Mouse (Mus musculus): ENCODE measurements around the gene Spata13. TPM values are rescaled to one million over a fixed set of nuclear protein-coding genes. Genes with fewer than 3 reads are reported as not detected.

The Spata13 gene
- total RNA-seq, 2 experiments from 2014 or later, result 23.2 to 31.1 TPM

- DNase-seq (ENCODE audit: low spot score in 2 of 2), result no peak
These were observed 139.7 kb downstream of the Spata13 start for GRCm38 (mm10) chr14:60773476-60773875.

GRCm38 (mm10) chr14:60776521-60776920 is 142.7 kb downstream of the Spata13 start:
- no peak overlapping the region for H3K4me3 ChIP-seq
- TF ChIP-seq CTCF (conservative IDR thresholded peaks at IDR 0.05), result no peak
- no peak for DNase-seq (ENCODE audit: low spot score in 2 of 2)
- no peak overlapping the region for H3K27ac ChIP-seq

More at GRCm38 (mm10) chr14:60773476-60773875, 139.7 kb downstream of the Spata13 start:
- no peak overlapping the region for H3K4me3 ChIP-seq
- peak; percentile 45 for TF ChIP-seq CTCF (conservative IDR thresholded peaks at IDR 0.05)
- H3K27ac ChIP-seq, result no peak overlapping the region

- TF ChIP-seq CTCF (conservative IDR thresholded peaks at IDR 0.05), result no peak
- Histone ChIP-seq H3K4me3 (no peak overlapping the region), H3K27ac (no peak overlapping the region)
- no peak for DNase-seq (ENCODE audit: low spot score in 2 of 2)
These were observed 143.7 kb downstream of the Spata13 start for GRCm38 (mm10) chr14:60777485-60777919.

GRCm38 (mm10) chr14:60779198-60779597 is 145.4 kb downstream of the Spata13 start:
- no peak for TF ChIP-seq CTCF (conservative IDR thresholded peaks at IDR 0.05)
- H3K27ac ChIP-seq, result no peak overlapping the region
- no peak for DNase-seq (ENCODE audit: low spot score in 2 of 2)
- H3K4me3 ChIP-seq, result no peak overlapping the region

- Histone ChIP-seq H3K4me3 (no peak overlapping the region), H3K27ac (no peak overlapping the region)
- no peak for DNase-seq (ENCODE audit: low spot score in 2 of 2)
- TF ChIP-seq CTCF (conservative IDR thresholded peaks at IDR 0.05), result no peak
These were observed 148.4 kb downstream of the Spata13 start for GRCm38 (mm10) chr14:60782121-60782656.

- DNase-seq (ENCODE audit: low spot score in 2 of 2), result no peak
- H3K4me3 ChIP-seq, result no peak overlapping the region
- no peak for TF ChIP-seq CTCF (conservative IDR thresholded peaks at IDR 0.05)
- no peak overlapping the region for H3K27ac ChIP-seq
These were observed 149.4 kb downstream of the Spata13 start for GRCm38 (mm10) chr14:60783196-60783595.

GRCm38 (mm10) chr14:60784427-60785315 is 150.9 kb downstream of the Spata13 start, which contains the start of gene Mipep:
Gene Mipep (plus strand): TSS chr14:60784573.
- H3K4me3 ChIP-seq, result peak within 1 kb of the TSS; percentile 80
- peak; percentile 95 for TF ChIP-seq CTCF (conservative IDR thresholded peaks at IDR 0.05)
- peak; percentile 85 to 89 for DNase-seq (ENCODE audit: low spot score in 2 of 2)
- H3K27ac ChIP-seq, result peak within 1 kb of the TSS; percentile 84

GRCm38 (mm10) chr14:60790103-60790502 is 156.3 kb downstream of the Spata13 start:
- peak; percentile 85 for TF ChIP-seq CTCF (conservative IDR thresholded peaks at IDR 0.05)
- peak in 1 of 2 experiments; percentile 77 for DNase-seq (ENCODE audit: low spot score in 2 of 2)
- Histone ChIP-seq H3K27ac (no peak overlapping the region), H3K4me3 (no peak overlapping the region)

GRCm38 (mm10) chr14:60796600-60797322 is 163.0 kb downstream of the Spata13 start:
- TF ChIP-seq CTCF (conservative IDR thresholded peaks at IDR 0.05), result no peak
- H3K27ac ChIP-seq, result no peak overlapping the region
- peak in 1 of 2 experiments; percentile 33 for DNase-seq (ENCODE audit: low spot score in 2 of 2)
- H3K4me3 ChIP-seq, result no peak overlapping the region

- no peak overlapping the region for H3K4me3 ChIP-seq
- DNase-seq (ENCODE audit: low spot score in 2 of 2), result no peak
- H3K27ac ChIP-seq, result no peak overlapping the region
- TF ChIP-seq CTCF (conservative IDR thresholded peaks at IDR 0.05), result no peak
These were observed 163.8 kb downstream of the Spata13 start for GRCm38 (mm10) chr14:60797596-60797995.

- no peak overlapping the region for H3K27ac ChIP-seq
- H3K4me3 ChIP-seq, result no peak overlapping the region
- no peak for DNase-seq (ENCODE audit: low spot score in 2 of 2)
- TF ChIP-seq CTCF (conservative IDR thresholded peaks at IDR 0.05), result no peak
These were observed 164.9 kb downstream of the Spata13 start for GRCm38 (mm10) chr14:60798721-60799120.

GRCm38 (mm10) chr14:60799762-60800728 is 166.2 kb downstream of the Spata13 start:
- Histone ChIP-seq H3K4me3 (no peak overlapping the region), H3K27ac (no peak overlapping the region)
- peak in 1 of 2 experiments; percentile 34 for DNase-seq (ENCODE audit: low spot score in 2 of 2)
- TF ChIP-seq CTCF (conservative IDR thresholded peaks at IDR 0.05), result peak; percentile 89

Data from layer of hippocampus, adult 2 months (tissue).